Mouse (Mus musculus) forebrain, embryonic 13.5 days (tissue): ENCODE data around the gene Zfp185. TPM values are rescaled to one million over a fixed set of nuclear protein-coding genes. Genes with fewer than 3 reads are reported as not detected.
A peak's percentile ranks its signal among the peaks of the same experiment; 100 is the strongest.
"Not testable (repeated sequence)": the region's sequence is repeated elsewhere in the genome, so short reads cannot be mapped to it uniquely, and the experiment has no call there.

Experiments used
- ATAC-seq: fragments of 200-750 bp; cut with Nextera tagmentation; 2 replicates; pipeline ENCODE4 v1.8.0; 2017
- H3K27ac ChIP-seq: fragments of 300-500 bp; sonication (generic); 2 replicates; pipeline ENCODE4 v1.5.1; 2015; ENCODE audit warnings: inconsistent platforms, mild to moderate bottlenecking, moderate library complexity
- H3K27me3 ChIP-seq: fragments of 300-500 bp; sonication (generic); 2 replicates; pipeline ENCODE4 v1.6.1; 2015; ENCODE audit warnings: mild to moderate bottlenecking, inconsistent platforms
- H3K36me3 ChIP-seq: fragments of 300-500 bp; sonication (generic); 2 replicates; pipeline ENCODE4 v1.6.1; 2015; ENCODE audit warnings: mild to moderate bottlenecking, inconsistent platforms; ENCODE audit not compliant: poor library complexity, severe bottlenecking
- H3K4me1 ChIP-seq: fragments of 300-500 bp; sonication (generic); 2 replicates; pipeline ENCODE4 v1.6.1; 2015; ENCODE audit warnings: inconsistent platforms
- H3K4me2 ChIP-seq: fragments of 300-500 bp; sonication (generic); 2 replicates; pipeline ENCODE4 v1.6.1; 2015; ENCODE audit warnings: inconsistent platforms, mild to moderate bottlenecking, moderate library complexity
- H3K4me3 ChIP-seq: fragments of 300-500 bp; sonication (generic); 2 replicates; pipeline ENCODE4 v1.5.1; 2015; ENCODE audit warnings: mild to moderate bottlenecking, inconsistent platforms
- H3K9ac ChIP-seq: fragments of 300-500 bp; sonication (generic); 2 replicates; pipeline ENCODE4 v1.6.1; 2015; ENCODE audit warnings: mild to moderate bottlenecking, inconsistent platforms
- H3K9me3 ChIP-seq: fragments of 300-500 bp; sonication (generic); replicated peaks from 2 replicates; pipeline ENCODE4 v1.6.1; 2016; ENCODE audit warnings: inconsistent platforms
- WGBS: fragments of 180-500 bp; shearing (Covaris S2); methylation state at CpG from one replicate; pipeline ENCODE4 v1.1.7; 2015; 5-methylcytosine and 5-hydroxymethylcytosine counted together
- microRNA counts: library from miRNA; unstranded; fragments of <30 nt; microRNA quantifications from one replicate; lab custom pipeline; 2016
- microRNA-seq: library from miRNA; unstranded; fragments of <30 nt; microRNA quantifications from one replicate; pipeline ENCODE4, GENCODE M21; 2016
- polyA plus RNA-seq: library from polyadenylated mRNA; unstranded; fragments of >200 nt; fragmentation: Nextera tagmentation; extraction: Ambion mirVana; gene quantifications from 2 replicates; pipeline ENCODE4 v1.2.1, GENCODE M21; 2015

Gene Zfp185
- polyA plus RNA-seq, 1 experiment from 2014 or later: 0.67 TPM

GRCm38 (mm10) chrX:73063512-73064414, 76.6 kb downstream of the Zfp185 start:
- Histone ChIP-seq H3K9me3 (no peaks in the 10 kb centered on the region), H3K9ac (peak overlapping the region; percentile 61), H3K27ac (no peak overlapping the region), H3K4me2 (peak overlapping the region; percentile 60), H3K27me3 (0 out of 2 replicates have a peak, but pooled peaks cover 2% of the 10 kb centered on the region), H3K4me3 (peak overlapping the region; percentile 37), H3K36me3 (no peaks in the 10 kb centered on the region), H3K4me1 (0 out of 2 replicates have a peak, but pooled peaks cover 3% of the 10 kb centered on the region)
- WGBS: 27% methylated on average over 24 of the region's 24 CpGs
- peak; percentile 88 for ATAC-seq

GRCm38 (mm10) chrX:73064415-73064793, 77.3 kb downstream of the Zfp185 start, which contains the start of gene Pnma3:
Pnma3 (plus strand) TSS chrX:73064787.
- Histone ChIP-seq H3K27ac (no peak within 1 kb of the TSS), H3K4me1 (0 out of 2 replicates have a peak, but pooled peaks cover 3% of the 10 kb centered on the region), H3K36me3 (no peaks in the 10 kb centered on the region), H3K4me3 (peak within 1 kb of the TSS; percentile 37), H3K4me2 (peak within 1 kb of the TSS; percentile 60), H3K27me3 (0 out of 2 replicates have a peak, but pooled peaks cover 2% of the 10 kb centered on the region), H3K9ac (peak within 1 kb of the TSS; percentile 61), H3K9me3 (no peaks in the 10 kb centered on the region)
- 24% methylated on average over 7 of the region's 7 CpGs for WGBS
- ATAC-seq: peak; percentile 76

- WGBS: no CpG with 5 or more reads among the region's 5 CpGs
- H3K9ac ChIP-seq, H3K4me3 ChIP-seq, H3K4me2 ChIP-seq, H3K4me1 ChIP-seq, H3K27me3 ChIP-seq, ATAC-seq, H3K9me3 ChIP-seq, H3K36me3 ChIP-seq, H3K27ac ChIP-seq: not testable (repeated sequence)
Observed at GRCm38 (mm10) chrX:73066765-73067312, 79.7 kb downstream of the Zfp185 start.

MicroRNA genes within 50 kb of the gene (microRNA counts, 519-probe panel; counts per million panel counts)
- microRNA mmu-miR-2137 (lab: Ali Mortazavi, UCI): 177 counts per million, percentile 53 among the panel's probes with 10 or more counts

Small RNA genes lying within 50 kb of the gene (microRNA-seq; reads per million reads assigned to microRNA genes)
- gene Mir2137: 1.6 reads per million

Other genes starting within 250 kb of the Zfp185 start
- gene Gabrq, start 162.2 kb upstream of the Zfp185 start, polyA plus RNA-seq: 1.5 and 1.9 TPM in 2 replicates
- gene Cetn2, start 68.9 kb upstream of the Zfp185 start, polyA plus RNA-seq: 104 TPM in 2 replicates
- 37.4 and 39.1 TPM in 2 replicates for gene Nsdhl, start 68.8 kb upstream of the Zfp185 start, polyA plus RNA-seq
- gene Pnma5, start 49.8 kb downstream of the Zfp185 start, polyA plus RNA-seq: not detected in 2 replicates
- gene Pnma3, start 77.4 kb downstream of the Zfp185 start, polyA plus RNA-seq: 1.7 and 1.9 TPM in 2 replicates
- 0.23 and 0.49 TPM in 2 replicates for gene Xlr4a, start 95.1 kb downstream of the Zfp185 start, polyA plus RNA-seq
- 2.9 and 3.4 TPM in 2 replicates for gene Xlr3a, start 109.8 kb downstream of the Zfp185 start, polyA plus RNA-seq
- gene Gm14685, start 129.7 kb downstream of the Zfp185 start, polyA plus RNA-seq: 0.32 and 1.0 TPM in 2 replicates
- gene Xlr5b, start 161.5 kb downstream of the Zfp185 start, polyA plus RNA-seq: not detected in 2 replicates
- 0.21 and 0.53 TPM in 2 replicates for gene DXBay18, start 162.1 kb downstream of the Zfp185 start, polyA plus RNA-seq
- not detected in 2 replicates for gene Spin2d, start 189.7 kb downstream of the Zfp185 start, polyA plus RNA-seq
- 12.1 and 12.3 TPM in 2 replicates for gene Xlr3b, start 204.9 kb downstream of the Zfp185 start, polyA plus RNA-seq
- 0.25 and 0.43 TPM in 2 replicates for gene Xlr4b, start 227.0 kb downstream of the Zfp185 start, polyA plus RNA-seq
- 21.6 and 22.2 TPM in 2 replicates for gene F8a, start 241.0 kb downstream of the Zfp185 start, polyA plus RNA-seq